Mouse (Mus musculus) stomach, embryonic 14.5 days (tissue): ENCODE results near the gene Syt8. TPM values are rescaled to one million over a fixed set of nuclear protein-coding genes. Genes with fewer than 3 reads are reported as not detected.

Experiments
- ATAC-seq: fragments of 200-750 bp; cut with Nextera tagmentation; 2 replicates; pipeline ENCODE4 v1.8.0; 2017; ENCODE audit warnings: low read depth, moderate TSS enrichment; ENCODE audit not compliant: insufficient number of reproducible peaks, insufficient read depth, low FRiP score
- H3K27ac ChIP-seq: fragments of 300-500 bp; sonication (generic); 2 replicates; pipeline ENCODE4 v1.5.1; 2014; ENCODE audit warnings: mild to moderate bottlenecking, low read length, moderate library complexity, mixed read lengths
- H3K27me3 ChIP-seq: fragments of 300-500 bp; sonication (generic); 2 replicates; pipeline ENCODE4 v1.6.1; 2014; ENCODE audit warnings: low read length, control low read depth, mixed read lengths; ENCODE audit not compliant: control insufficient read depth, insufficient read depth
- H3K36me3 ChIP-seq: fragments of 300-500 bp; sonication (generic); 2 replicates; pipeline ENCODE4 v1.6.1; 2014; ENCODE audit warnings: mild to moderate bottlenecking, control low read depth, low read length, moderate library complexity, mixed read lengths; ENCODE audit not compliant: control insufficient read depth, insufficient read depth
- H3K4me1 ChIP-seq: fragments of 300-500 bp; sonication (generic); 2 replicates; pipeline ENCODE4 v1.6.1; 2014; ENCODE audit warnings: low read length, control low read depth, mixed read lengths; ENCODE audit not compliant: control insufficient read depth, insufficient read depth
- H3K4me2 ChIP-seq: fragments of 300-500 bp; sonication (generic); replicated peaks from 2 replicates; pipeline ENCODE4 v1.6.1; 2014; ENCODE audit warnings: low read depth, low read length, control low read depth
- H3K4me3 ChIP-seq: fragments of 300-500 bp; sonication (generic); 2 replicates; pipeline ENCODE4 v1.5.1; 2014; ENCODE audit warnings: low read depth, low read length, control low read depth
- H3K9ac ChIP-seq: fragments of 300-500 bp; sonication (generic); replicated peaks from 2 replicates; pipeline ENCODE4 v1.6.1; 2014; ENCODE audit warnings: low read depth, mild to moderate bottlenecking, control low read depth, low read length, moderate library complexity, mixed read lengths
- H3K9me3 ChIP-seq: fragments of 300-500 bp; sonication (generic); 2 replicates; pipeline ENCODE4 v1.6.1; 2016; ENCODE audit warnings: low read depth, low read length, control low read depth; ENCODE audit not compliant: control insufficient read depth
- WGBS: fragments of 180-500 bp; shearing (Covaris S2); extraction: QIAGEN DNeasy Blood & Tissue Kit; methylation state at CpG from one replicate; pipeline ENCODE4 v1.1.7; 2014; 5-methylcytosine and 5-hydroxymethylcytosine counted together
- polyA plus RNA-seq: library from polyadenylated mRNA; unstranded; fragments of >200 nt; fragmentation: Nextera tagmentation; extraction: Ambion mirVana; gene quantifications from 2 replicates; pipeline ENCODE4 v1.2.1, GENCODE M21; 2014

The Syt8 gene
- polyA plus RNA-seq, 1 experiment from 2014 or later, result 4.8 TPM

DNA sequence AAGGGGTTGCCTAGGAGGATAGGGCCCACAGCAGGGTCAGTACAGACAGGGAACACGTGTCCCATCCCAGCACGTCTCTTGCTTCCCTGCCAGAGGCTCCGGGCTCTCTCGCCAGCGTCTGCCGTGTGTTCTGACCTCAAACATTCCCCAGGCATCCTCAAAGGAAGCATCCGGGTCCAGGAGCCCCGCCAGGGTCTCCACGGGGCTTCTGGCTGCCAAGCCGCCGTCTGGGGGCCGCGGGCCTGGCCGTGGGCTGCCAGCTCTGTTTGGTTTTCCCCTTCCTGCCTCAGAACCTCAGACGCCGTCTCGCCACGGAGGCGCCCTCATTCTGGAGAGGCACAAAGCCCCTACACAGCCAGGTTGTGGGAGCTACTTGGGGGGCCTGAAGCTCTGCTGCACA is 1.0 kb upstream of the Syt8 start:
- no peaks in the 10 kb centered on the region for H3K36me3 ChIP-seq
- no peak overlapping the region for H3K4me2 ChIP-seq
- H3K27me3 ChIP-seq, result no peaks in the 10 kb centered on the region
- WGBS, result 26% methylated on average over 19 of the region's 19 CpGs
- no peak overlapping the region for H3K27ac ChIP-seq
- H3K4me1 ChIP-seq, result peaks cover 11% of the 10 kb centered on the region
- H3K4me3 ChIP-seq, result no peak overlapping the region
- H3K9ac ChIP-seq, result no peak overlapping the region; the same call in 1 of the 2 replicates
- no peaks in the 10 kb centered on the region for H3K9me3 ChIP-seq
- ATAC-seq, result no peak

DNA sequence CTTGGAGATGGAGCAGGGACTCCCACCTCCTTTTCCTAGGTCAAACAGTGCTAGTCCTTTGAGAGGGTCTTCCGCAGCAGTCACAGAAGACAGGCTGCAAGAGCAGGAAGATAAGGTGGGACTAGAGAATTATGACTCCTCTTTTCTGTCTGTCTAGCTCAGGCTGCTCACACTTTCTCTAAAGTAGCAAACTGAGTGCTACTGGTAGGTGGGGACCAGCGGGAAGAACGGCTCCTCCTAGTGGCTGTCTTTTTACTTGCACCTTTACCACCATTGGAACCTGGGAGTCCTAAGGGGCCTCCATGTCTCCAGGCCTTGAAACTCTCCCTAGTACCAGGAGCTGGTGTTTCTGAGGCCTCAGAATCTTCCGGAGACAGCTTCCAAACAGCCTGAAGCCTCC is 874 bp downstream of the Syt8 start:
- Histone ChIP-seq H3K4me3 (no peak overlapping the region), H3K4me1 (peaks cover 4% of the 10 kb centered on the region), H3K27ac (no peak overlapping the region), H3K9me3 (no peaks in the 10 kb centered on the region), H3K9ac (no peak overlapping the region), H3K36me3 (no peaks in the 10 kb centered on the region), H3K27me3 (no peaks in the 10 kb centered on the region), H3K4me2 (no peak overlapping the region)
- WGBS, result 14% methylated on average over 4 of the region's 4 CpGs
- no peak for ATAC-seq

DNA sequence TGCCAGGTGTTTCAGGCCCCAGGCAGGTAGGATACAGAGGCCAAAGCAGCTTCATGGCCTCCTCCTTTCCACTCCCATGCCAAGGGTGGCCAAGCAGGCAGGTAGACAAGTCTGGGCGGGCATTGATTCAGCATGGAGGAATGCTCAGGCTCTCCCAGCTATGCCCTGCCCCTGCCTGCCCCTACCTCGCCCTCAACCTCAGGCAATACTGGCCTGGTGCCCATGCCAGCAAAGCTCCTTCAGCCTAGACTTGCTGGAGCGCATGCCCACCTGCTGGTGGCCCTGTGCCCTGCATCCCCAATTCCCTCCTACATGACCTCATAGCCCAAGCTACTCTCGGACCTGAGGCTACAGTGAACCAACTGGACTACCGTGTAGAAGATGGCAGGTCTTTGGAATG is 2.7 kb downstream of the Syt8 start:
- H3K9ac ChIP-seq, result no peak overlapping the region
- peak; percentile 20; the same call in 1 of the 2 replicates for ATAC-seq
- no peak overlapping the region; the same call in 1 of the 2 replicates for H3K27ac ChIP-seq
- no peaks in the 10 kb centered on the region for H3K9me3 ChIP-seq
- WGBS, result 80% methylated on average over 5 of the region's 5 CpGs
- H3K4me2 ChIP-seq, result no peak overlapping the region
- H3K27me3 ChIP-seq, result no peaks in the 10 kb centered on the region
- no peak overlapping the region for H3K4me3 ChIP-seq
- no peaks in the 10 kb centered on the region for H3K36me3 ChIP-seq
- H3K4me1 ChIP-seq, result peaks cover 18% of the 10 kb centered on the region

DNA sequence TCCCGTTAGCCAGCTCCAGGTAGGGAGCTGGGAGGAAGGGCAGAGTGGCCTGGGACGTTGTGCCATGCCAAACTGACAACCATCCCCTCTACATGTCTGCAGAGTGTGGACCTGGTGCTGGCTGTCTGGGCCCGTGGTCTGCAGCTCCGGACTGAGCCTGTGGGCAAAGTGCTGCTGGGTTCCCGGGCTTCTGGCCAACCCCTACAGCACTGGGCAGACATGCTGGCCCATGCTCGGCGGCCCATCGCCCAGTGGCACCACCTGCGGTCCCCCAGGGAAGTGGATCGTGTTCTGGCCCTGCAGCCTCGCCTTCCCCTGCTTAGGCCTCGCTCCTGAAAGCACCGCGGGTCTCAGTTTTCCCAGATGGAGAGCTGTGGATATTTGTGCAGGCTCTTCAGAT is 5.3 kb downstream of the Syt8 start:
- Histone ChIP-seq H3K36me3 (no peaks in the 10 kb centered on the region), H3K27ac (peak overlapping the region; percentile 68; the same call in 1 of the 2 replicates), H3K4me1 (peaks cover 20% of the 10 kb centered on the region), H3K4me3 (no peak overlapping the region), H3K9ac (no peak overlapping the region), H3K9me3 (no peaks in the 10 kb centered on the region), H3K27me3 (no peaks in the 10 kb centered on the region), H3K4me2 (no peak overlapping the region)
- WGBS, result 81% methylated on average over 14 of the region's 14 CpGs
- no peak for ATAC-seq

DNA sequence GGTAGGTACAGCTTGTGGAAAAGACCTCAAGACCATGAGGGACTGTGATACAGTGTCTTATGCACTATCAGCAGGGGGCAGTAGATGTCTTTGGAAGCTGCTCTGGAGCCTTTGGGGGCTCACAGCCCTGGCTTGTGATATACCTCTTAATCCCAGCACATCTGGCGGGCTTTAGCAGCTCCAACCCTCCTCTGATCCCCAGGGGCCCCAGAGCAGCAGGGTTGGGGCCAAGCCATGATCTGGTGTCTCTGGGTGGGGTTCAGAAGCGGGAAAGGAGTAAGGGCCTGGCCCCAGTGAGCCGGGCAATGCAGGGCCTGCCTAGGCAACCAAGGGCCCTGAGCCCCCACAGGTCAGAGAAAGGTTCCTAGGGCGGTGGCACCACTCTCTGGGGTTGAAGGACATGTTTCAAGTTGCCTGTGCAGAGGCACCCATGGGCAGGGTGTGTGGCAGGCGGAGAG is 6.0 kb downstream of the Syt8 start:
- Histone ChIP-seq H3K4me2 (no peak overlapping the region), H3K9ac (no peak overlapping the region)

DNA sequence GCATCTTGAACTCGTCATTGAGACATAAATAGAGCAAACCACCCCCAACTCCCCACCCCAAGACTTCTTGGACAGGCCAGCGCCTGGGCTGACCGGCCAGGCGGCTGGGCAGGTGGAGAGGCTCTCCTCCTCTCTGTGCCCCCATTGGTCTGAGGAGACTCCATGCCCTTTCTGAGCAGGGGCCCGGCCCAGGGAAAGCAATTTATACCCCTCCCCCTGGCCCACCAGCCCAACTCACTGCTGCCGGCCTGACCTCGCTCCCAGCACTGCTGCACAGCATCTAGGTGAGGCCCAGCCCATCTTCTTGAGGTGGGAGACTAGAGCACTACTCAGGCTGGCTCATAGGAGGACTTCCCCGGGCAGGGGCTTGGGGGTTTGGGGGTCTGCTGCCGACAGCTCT is 6.9 kb downstream of the Syt8 start, which contains the start of gene Tnni2:
Tnni2 (plus strand) TSS at position 224 of the 400 bp plus-strand sequence.
- ATAC-seq, result no peak

More for the DNA sequence above, 6.0 kb downstream of the Syt8 start:
- ATAC-seq, result peak; percentile 81
- peaks cover 17% of the 10 kb centered on the region for H3K4me1 ChIP-seq
- H3K36me3 ChIP-seq, result no peaks in the 10 kb centered on the region
- no peaks in the 10 kb centered on the region for H3K27me3 ChIP-seq
- no peak overlapping the region for H3K4me3 ChIP-seq
- no peaks in the 10 kb centered on the region for H3K9me3 ChIP-seq
- 28% methylated on average over 5 of the region's 5 CpGs for WGBS
- peak overlapping the region; percentile 68 for H3K27ac ChIP-seq

DNA sequence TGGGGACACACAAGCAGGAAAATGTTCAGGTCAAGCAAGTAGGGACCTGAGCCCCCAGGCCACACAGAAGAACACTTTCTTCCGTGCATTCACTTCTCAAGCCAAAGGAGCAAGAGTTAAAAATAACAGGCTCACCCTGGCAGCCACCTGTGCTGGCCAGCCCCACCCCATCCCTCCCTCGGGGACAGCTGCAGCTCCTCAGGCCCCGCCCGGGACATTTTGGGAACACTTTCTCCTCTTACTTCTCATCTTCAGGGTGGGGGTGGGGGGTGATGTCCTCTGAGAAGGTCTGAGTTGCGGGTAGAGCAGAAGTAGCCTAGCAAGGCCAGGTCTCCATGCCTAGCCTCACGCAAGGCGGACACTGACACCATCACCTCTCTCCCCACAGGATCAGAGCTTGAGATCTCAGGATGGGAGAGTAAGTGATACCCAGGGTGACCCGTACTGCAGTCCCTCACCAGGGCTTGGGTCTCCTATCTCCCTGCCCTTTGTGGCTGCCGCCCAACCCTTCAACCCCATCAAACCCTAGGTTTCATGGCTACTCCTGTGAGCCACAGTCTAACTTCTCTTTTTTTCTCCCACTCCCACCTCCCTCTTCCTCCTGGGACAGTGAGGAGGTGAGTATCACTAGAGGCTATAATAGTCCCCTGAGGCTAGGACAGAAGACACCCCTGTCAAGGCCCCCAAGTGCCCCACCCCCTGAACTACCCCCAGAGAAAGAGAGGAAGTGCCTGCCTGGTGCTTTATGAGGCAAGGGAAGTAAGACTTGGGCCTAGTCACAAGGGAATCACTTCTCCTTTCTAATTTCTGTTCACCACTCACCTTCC is 7.6 kb downstream of the Syt8 start:
- H3K4me3 ChIP-seq, result no peak overlapping the region
- H3K27me3 ChIP-seq, result no peaks in the 10 kb centered on the region
- WGBS, result 61% methylated on average over 9 of the region's 9 CpGs
- peak overlapping the region; percentile 68; the same call in 1 of the 2 replicates for H3K27ac ChIP-seq
- no peak overlapping the region for H3K4me2 ChIP-seq
- H3K36me3 ChIP-seq, result no peaks in the 10 kb centered on the region
- no peaks in the 10 kb centered on the region for H3K9me3 ChIP-seq
- peaks cover 17% of the 10 kb centered on the region for H3K4me1 ChIP-seq
- H3K9ac ChIP-seq, result no peak overlapping the region
- no peak for ATAC-seq

More for the DNA sequence above, 6.9 kb downstream of the Syt8 start, which contains the start of gene Tnni2:
- peaks cover 17% of the 10 kb centered on the region for H3K4me1 ChIP-seq
- H3K9me3 ChIP-seq, result no peaks in the 10 kb centered on the region
- H3K4me3 ChIP-seq, result no peak within 1 kb of the TSS
- no peaks in the 10 kb centered on the region for H3K36me3 ChIP-seq
- H3K27me3 ChIP-seq, result no peaks in the 10 kb centered on the region
- peak within 1 kb of the TSS; percentile 68 for H3K27ac ChIP-seq
- H3K4me2 ChIP-seq, result no peak within 1 kb of the TSS
- WGBS, result 76% methylated on average over 9 of the region's 9 CpGs
- no peak within 1 kb of the TSS for H3K9ac ChIP-seq

DNA sequence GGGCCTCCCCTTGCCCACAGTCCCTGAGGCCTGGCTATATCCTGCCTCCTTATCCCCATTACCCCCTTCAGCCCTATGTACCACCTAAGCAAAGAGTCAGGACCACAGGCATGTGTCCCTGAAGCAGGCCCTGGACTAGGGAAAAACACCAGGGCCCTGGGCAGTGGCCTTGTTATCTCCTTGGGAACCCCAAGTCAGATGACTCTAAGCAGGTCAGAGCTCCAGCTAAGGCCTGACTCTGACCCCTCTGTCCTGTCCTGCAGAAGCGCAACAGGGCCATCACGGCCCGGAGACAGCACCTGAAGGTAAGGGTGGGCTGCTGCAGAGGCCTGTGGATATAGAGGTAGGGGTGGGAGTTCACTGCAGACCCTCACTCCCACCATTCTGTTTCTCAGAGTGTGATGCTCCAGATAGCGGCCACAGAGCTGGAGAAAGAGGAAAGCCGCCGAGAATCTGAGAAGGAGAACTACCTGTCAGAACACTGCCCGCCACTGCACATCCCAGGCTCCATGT is 8.3 kb downstream of the Syt8 start:
- H3K4me2 ChIP-seq, result no peak overlapping the region
- H3K9me3 ChIP-seq, result no peaks in the 10 kb centered on the region
- H3K4me1 ChIP-seq, result peaks cover 17% of the 10 kb centered on the region
- no peak overlapping the region for H3K9ac ChIP-seq
- ATAC-seq, result no peak
- 90% methylated on average over 7 of the region's 7 CpGs for WGBS
- no peaks in the 10 kb centered on the region for H3K27me3 ChIP-seq
- peak overlapping the region; percentile 33; the same call in 1 of the 2 replicates for H3K27ac ChIP-seq
- H3K36me3 ChIP-seq, result no peaks in the 10 kb centered on the region
- no peak overlapping the region for H3K4me3 ChIP-seq
